Mouse (Mus musculus) liver, embryonic 11.5 days (tissue): ENCODE measurements around the gene Stxbp1. TPM values are rescaled to one million over a fixed set of nuclear protein-coding genes. Genes with fewer than 3 reads are reported as not detected.
A peak's percentile ranks its signal among the peaks of the same experiment; 100 is the strongest.

Source experiments
- ATAC-seq: fragments of 200-750 bp; cut with Nextera tagmentation; replicated peaks from 2 replicates; pipeline ENCODE4 v1.8.0; 2017; ENCODE audit warnings: moderate number of reproducible peaks, mild to moderate bottlenecking, moderate TSS enrichment, moderate library complexity; ENCODE audit not compliant: low FRiP score
- DNase-seq: peaks from one replicate; pipeline ENCODE4 v3.0.0-alpha.2; 2017; ENCODE audit warnings: low spot score
- H3K27ac ChIP-seq: fragments of 300-500 bp; sonication (generic); 2 replicates; pipeline ENCODE4 v1.5.1; 2014; ENCODE audit warnings: mild to moderate bottlenecking, low read depth, low read length, control low read depth
- H3K27me3 ChIP-seq: fragments of 300-500 bp; sonication (generic); replicated peaks from 2 replicates; pipeline ENCODE4 v1.6.1; 2014; ENCODE audit warnings: low read length, mixed read lengths; ENCODE audit not compliant: control insufficient read depth, insufficient read depth
- H3K36me3 ChIP-seq: fragments of 300-500 bp; sonication (generic); 2 replicates; pipeline ENCODE4 v1.6.1; 2014; ENCODE audit warnings: mild to moderate bottlenecking, low read length, moderate library complexity, mixed read lengths; ENCODE audit not compliant: control insufficient read depth, insufficient read depth
- H3K4me1 ChIP-seq: fragments of 300-500 bp; sonication (generic); replicated peaks from 2 replicates; pipeline ENCODE4 v1.6.1; 2014; ENCODE audit warnings: low read length, mixed read lengths; ENCODE audit not compliant: control insufficient read depth, insufficient read depth
- H3K4me2 ChIP-seq: fragments of 300-500 bp; sonication (generic); 2 replicates; pipeline ENCODE4 v1.6.1; 2014; ENCODE audit warnings: mild to moderate bottlenecking, control low read depth, moderate library complexity
- H3K4me3 ChIP-seq: fragments of 300-500 bp; sonication (generic); 2 replicates; pipeline ENCODE4 v1.5.1; 2014; ENCODE audit warnings: low read depth, low read length, control low read depth
- H3K9ac ChIP-seq: fragments of 300-500 bp; sonication (generic); 2 replicates; pipeline ENCODE4 v1.6.1; 2014; ENCODE audit warnings: low read depth, low read length, control low read depth
- H3K9me3 ChIP-seq: fragments of 300-500 bp; sonication (generic); 2 replicates; pipeline ENCODE4 v1.6.1; 2016; ENCODE audit warnings: low read length, inconsistent platforms, mixed read lengths; ENCODE audit not compliant: control insufficient read depth
- WGBS: fragments of 180-500 bp; shearing (Covaris S2); extraction: QIAGEN DNeasy Blood & Tissue Kit; methylation state at CpG from one replicate; pipeline ENCODE4 v1.1.7; 2014; 5-methylcytosine and 5-hydroxymethylcytosine counted together
- polyA plus RNA-seq: library from polyadenylated mRNA; unstranded; fragments of >200 nt; fragmentation: Nextera tagmentation; extraction: Ambion mirVana; gene quantifications from 2 replicates; pipeline ENCODE4 v1.2.1, GENCODE M21; 2014

Stxbp1 gene
- 11.8 and 12.0 TPM in 2 replicates for polyA plus RNA-seq

DNA sequence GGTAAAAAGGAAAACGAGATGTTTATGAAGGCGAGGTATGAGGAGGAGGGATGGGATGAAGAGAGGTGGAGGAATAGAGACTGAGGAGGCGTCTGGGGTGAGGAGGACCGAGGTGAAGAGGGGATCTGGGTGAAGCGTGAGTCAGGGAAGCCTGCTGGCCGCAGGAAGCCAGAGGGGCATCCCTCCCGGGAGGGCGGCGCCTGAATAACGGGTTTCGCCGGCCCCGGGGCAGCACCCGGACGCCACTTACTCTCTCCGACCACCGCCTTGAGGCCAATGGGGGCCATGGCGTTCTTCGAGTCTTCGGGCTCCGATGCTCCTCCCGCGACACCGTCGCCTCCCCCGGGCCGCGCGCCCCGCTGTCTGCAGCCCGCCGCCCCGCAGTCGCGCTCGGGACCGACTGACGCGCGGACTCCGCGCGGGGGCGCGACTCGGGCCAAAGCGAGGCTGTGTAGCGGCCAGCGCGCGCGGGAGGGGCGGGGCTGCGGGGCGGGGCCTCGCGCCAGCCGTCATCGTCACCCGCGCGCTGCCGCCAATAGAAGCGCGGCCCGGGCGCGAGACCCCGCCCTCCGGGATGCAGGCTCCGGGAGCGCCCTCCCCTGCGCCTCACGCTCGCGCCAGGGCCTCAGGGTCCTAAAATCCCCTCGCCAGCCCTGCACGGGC lies at the start of gene Stxbp1:
Stxbp1 (minus strand) TSS at position 441 of the 663 bp plus-strand sequence.
- no peaks in the 10 kb centered on the region for H3K36me3 ChIP-seq
- H3K27me3 ChIP-seq = peaks cover 12% of the 10 kb centered on the region
- peak within 1 kb of the TSS; percentile 96 for H3K4me2 ChIP-seq
- H3K27ac ChIP-seq = no peak within 1 kb of the TSS
- ATAC-seq = peak; percentile 93
- H3K9ac ChIP-seq = peak within 1 kb of the TSS; percentile 62
- H3K4me1 ChIP-seq = no peaks in the 10 kb centered on the region; the same call in none of the 2 replicates
- WGBS = under 1% methylated on average over 76 of the region's 78 CpGs
- H3K4me3 ChIP-seq = peak within 1 kb of the TSS; percentile 81
- no peaks in the 10 kb centered on the region for H3K9me3 ChIP-seq
- DNase-seq = peak; percentile 84

DNA sequence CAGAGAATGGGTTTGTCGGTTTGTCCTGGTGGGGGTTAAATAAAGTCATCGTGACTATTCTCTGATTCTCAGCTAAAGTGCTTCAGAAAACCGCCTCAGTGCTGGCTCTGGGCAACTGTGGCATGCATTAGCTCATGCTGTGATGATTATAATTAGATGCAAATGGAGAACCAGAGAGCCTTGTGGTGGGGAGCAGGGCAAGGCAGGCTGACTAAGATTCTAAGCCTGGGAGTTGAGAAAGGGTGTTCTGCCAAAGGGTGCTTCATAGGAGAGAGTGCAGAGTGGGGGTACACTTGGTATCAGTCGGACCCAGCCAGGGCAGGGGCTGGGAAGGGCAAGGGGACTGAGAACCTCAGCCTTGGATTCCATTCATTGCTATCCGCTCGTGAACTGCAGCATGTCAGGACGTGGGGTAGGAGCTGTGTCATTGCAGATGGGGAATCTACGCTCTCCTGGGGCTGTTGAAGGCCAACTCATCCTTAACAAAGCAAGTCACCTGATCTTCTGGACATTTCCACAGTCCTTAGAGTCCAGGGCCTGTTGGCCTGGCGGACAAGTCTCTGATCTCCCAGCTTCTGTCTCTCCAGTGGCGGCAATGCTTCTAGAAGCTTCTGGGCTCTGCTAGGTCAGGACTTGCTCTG lies 49.6 kb upstream of the Stxbp1 start:
- H3K27me3 ChIP-seq = no peaks in the 10 kb centered on the region
- H3K36me3 ChIP-seq = no peaks in the 10 kb centered on the region
- no peak overlapping the region for H3K4me3 ChIP-seq
- no peak for ATAC-seq
- DNase-seq = no peak
- 63% methylated on average over 10 of the region's 10 CpGs for WGBS
- H3K27ac ChIP-seq = no peak overlapping the region
- H3K9me3 ChIP-seq = no peaks in the 10 kb centered on the region
- H3K4me1 ChIP-seq = peaks cover 39% of the 10 kb centered on the region
- no peak overlapping the region for H3K4me2 ChIP-seq
- no peak overlapping the region for H3K9ac ChIP-seq

DNA sequence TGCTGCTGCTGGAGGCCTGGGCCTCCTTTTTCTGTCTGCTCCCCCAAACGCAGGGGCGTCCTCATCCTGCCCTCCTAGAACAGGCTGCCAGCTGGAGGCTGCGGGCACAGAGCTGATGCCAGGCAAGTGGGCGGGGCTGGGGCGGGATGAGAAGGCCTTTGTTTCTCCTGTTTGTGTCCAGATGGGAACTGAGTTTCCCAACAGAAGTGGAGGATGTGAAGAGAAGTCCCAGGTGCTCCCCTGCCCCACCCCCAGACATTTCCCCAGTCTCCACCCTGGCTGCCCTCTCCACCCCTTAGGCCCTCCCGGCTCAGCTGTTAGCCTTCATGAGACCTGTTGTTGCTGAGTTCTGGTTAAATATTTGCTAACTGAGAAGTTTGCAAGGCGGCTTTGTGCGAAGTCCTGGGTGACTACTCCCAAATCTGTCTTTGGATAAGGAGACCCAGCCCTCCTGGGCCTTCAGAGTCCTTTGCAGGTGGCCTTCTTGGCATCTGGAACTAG lies 48.6 kb upstream of the Stxbp1 start:
- no peaks in the 10 kb centered on the region for H3K36me3 ChIP-seq
- WGBS = 57% methylated on average over 8 of the region's 8 CpGs
- H3K4me1 ChIP-seq = peaks cover 49% of the 10 kb centered on the region
- H3K27ac ChIP-seq = no peak overlapping the region
- ATAC-seq (no peak), DNase-seq (no peak)
- H3K9ac ChIP-seq = no peak overlapping the region
- H3K4me3 ChIP-seq = no peak overlapping the region
- H3K4me2 ChIP-seq = no peak overlapping the region
- no peaks in the 10 kb centered on the region for H3K27me3 ChIP-seq
- H3K9me3 ChIP-seq = no peaks in the 10 kb centered on the region

DNA sequence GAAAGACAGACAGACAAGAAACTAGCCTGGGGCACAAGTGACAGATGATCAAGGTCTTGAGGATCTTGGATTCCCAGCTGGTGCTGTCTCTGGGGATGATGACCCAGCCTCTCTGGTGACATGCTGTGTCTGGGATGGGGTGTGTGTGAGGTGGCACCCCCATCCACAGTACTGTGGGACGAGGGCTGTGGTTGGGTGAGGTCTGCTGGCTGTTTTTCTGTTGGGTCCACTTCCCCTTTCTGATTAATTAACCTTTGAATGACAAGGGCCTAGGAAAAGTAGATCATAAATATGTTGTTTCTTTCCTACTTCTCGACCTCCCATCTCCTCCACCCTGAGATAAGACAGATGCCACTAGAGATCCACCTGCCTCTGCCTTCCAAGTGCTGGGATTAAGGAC lies 47.1 kb upstream of the Stxbp1 start:
- H3K9me3 ChIP-seq = no peaks in the 10 kb centered on the region
- H3K4me1 ChIP-seq = peaks cover 56% of the 10 kb centered on the region
- H3K27me3 ChIP-seq = no peaks in the 10 kb centered on the region
- WGBS = 43% methylated on average over 2 of the region's 2 CpGs
- DNase-seq = no peak
- H3K4me2 ChIP-seq = no peak overlapping the region
- ATAC-seq = no peak
- no peak overlapping the region for H3K9ac ChIP-seq
- H3K4me3 ChIP-seq = no peak overlapping the region
- no peak overlapping the region for H3K27ac ChIP-seq
- H3K36me3 ChIP-seq = no peaks in the 10 kb centered on the region

DNA sequence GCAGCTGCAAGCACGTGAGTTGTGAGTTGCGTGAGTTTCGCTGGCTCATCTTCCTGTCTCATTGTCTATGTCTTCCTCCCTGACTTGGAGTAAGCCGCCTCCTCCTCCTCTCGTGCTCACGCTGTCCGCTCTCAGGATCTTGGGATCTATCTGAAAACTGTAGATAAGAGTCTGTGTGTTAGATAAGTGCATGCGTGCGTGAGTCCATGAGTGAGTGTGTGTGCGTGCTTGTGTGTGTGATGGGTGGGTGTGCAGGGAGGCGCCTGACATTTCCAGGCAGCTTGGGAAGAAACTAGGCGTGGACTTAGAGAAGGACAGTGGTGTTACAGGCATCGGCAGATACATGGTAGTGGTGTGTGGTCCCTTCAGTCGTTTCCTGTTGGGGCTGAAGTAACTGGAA lies 45.4 kb upstream of the Stxbp1 start:
- Histone ChIP-seq H3K4me2 (no peak overlapping the region), H3K9me3 (no peaks in the 10 kb centered on the region), H3K9ac (no peak overlapping the region), H3K4me1 (peaks cover 61% of the 10 kb centered on the region), H3K27ac (no peak overlapping the region), H3K4me3 (no peak overlapping the region), H3K36me3 (no peaks in the 10 kb centered on the region), H3K27me3 (no peaks in the 10 kb centered on the region)
- DNase-seq (no peak), ATAC-seq (no peak)
- WGBS = 53% methylated on average over 14 of the region's 14 CpGs

DNA sequence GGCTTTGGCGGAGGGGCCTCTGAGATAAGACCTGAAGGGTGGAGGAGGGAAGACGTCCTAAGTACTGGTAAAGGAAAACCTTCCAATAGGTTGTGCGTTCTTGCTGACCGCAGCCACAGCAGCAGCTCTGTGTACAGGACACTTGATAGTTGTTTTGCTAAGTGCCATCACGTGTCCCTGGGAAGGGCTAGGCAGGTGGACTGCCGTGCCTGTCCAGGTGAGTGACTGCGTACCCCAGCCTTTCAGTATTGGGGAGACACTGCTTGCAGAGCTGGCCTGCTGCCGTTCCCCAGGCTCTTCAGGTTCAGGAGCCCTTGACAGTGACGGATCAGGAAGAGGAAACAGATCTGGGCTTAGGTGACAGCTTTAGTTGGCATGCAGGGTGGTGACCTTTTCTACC lies 44.2 kb upstream of the Stxbp1 start:
- Histone ChIP-seq H3K27me3 (no peaks in the 10 kb centered on the region), H3K4me2 (peak overlapping the region; percentile 8; the same call in 1 of the 2 replicates), H3K4me1 (peaks cover 55% of the 10 kb centered on the region), H3K27ac (no peak overlapping the region; the same call in 1 of the 2 replicates), H3K9ac (no peak overlapping the region), H3K9me3 (no peaks in the 10 kb centered on the region), H3K36me3 (no peaks in the 10 kb centered on the region), H3K4me3 (no peak overlapping the region)
- WGBS = 45% methylated on average over 9 of the region's 9 CpGs
- no peak for DNase-seq
- no peak for ATAC-seq

DNA sequence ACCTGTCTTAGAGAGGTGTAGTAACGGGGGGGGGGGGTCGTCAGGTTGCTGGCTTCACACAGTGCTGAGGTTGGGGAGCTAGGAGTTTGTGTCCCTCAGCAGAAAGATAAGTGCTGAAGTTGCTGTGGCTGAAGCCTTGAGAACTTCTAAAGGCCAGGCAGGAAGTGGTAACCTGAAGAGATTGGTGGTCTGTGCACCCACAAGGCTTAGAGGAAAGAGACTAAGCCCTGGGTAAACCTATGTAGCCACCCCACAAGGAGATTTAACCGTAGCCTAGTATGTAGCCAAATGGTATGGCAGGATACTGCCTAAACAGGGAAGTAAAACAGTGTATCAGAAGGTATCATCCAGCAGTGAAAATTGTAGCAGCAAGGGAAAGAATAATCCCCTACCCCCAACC lies 43.2 kb upstream of the Stxbp1 start:
- ATAC-seq = no peak
- no peak for DNase-seq
- WGBS = 48% methylated on average over 3 of the region's 3 CpGs
- H3K9me3 ChIP-seq = no peaks in the 10 kb centered on the region
- H3K27me3 ChIP-seq = no peaks in the 10 kb centered on the region
- no peak overlapping the region for H3K4me3 ChIP-seq
- H3K4me2 ChIP-seq = no peak overlapping the region
- no peaks in the 10 kb centered on the region for H3K36me3 ChIP-seq
- no peak overlapping the region for H3K27ac ChIP-seq
- no peak overlapping the region for H3K9ac ChIP-seq
- peaks cover 49% of the 10 kb centered on the region for H3K4me1 ChIP-seq

DNA sequence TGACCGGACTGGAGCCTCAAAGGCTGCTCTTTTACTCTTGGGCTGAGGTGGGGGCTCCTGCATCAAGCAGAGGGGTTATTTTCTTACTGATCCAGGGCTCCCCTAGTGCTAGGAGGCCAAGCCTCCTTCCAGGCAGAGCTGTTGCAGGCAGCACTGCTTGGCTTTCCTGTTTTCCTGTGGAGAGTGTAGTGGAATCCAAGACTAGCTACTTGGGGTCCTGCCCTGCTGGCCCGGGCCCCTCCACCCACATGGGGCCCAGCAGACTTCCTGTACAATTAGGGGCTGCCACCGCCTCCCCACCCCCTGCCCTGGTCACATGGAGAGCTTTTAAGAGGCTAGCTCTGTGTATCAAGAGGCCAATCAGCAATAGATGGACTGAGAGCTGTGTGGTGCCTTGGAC lies 41.5 kb upstream of the Stxbp1 start:
- Histone ChIP-seq H3K27ac (peak overlapping the region; percentile 39), H3K27me3 (no peaks in the 10 kb centered on the region)

More for the DNA sequence above, 41.5 kb upstream of the Stxbp1 start:
- 0 out of 2 replicates have a peak overlapping the region, but pooled peaks have one; percentile 12 for H3K9ac ChIP-seq
- DNase-seq = no peak
- no peaks in the 10 kb centered on the region for H3K9me3 ChIP-seq
- WGBS = 43% methylated on average over 3 of the region's 3 CpGs
- peaks cover 56% of the 10 kb centered on the region for H3K4me1 ChIP-seq
- H3K36me3 ChIP-seq = no peaks in the 10 kb centered on the region
- ATAC-seq = no peak
- H3K4me2 ChIP-seq = no peak overlapping the region
- H3K4me3 ChIP-seq = no peak overlapping the region
